Mouse (Mus musculus) heart, embryonic 14.5 days (tissue): ENCODE data around the gene Mthfs. TPM values are rescaled to one million over a fixed set of nuclear protein-coding genes. Genes with fewer than 3 reads are reported as not detected.
"Not testable (repeated sequence)": the region's sequence is repeated elsewhere in the genome, so short reads cannot be mapped to it uniquely, and the experiment has no call there.

Source experiments
- ATAC-seq: fragments of 200-750 bp; cut with Nextera tagmentation; 2 replicates; pipeline ENCODE4 v1.8.0; 2017; ENCODE audit warnings: low read depth, moderate TSS enrichment; ENCODE audit not compliant: insufficient number of reproducible peaks, insufficient read depth, low FRiP score
- H3K27ac ChIP-seq, 2 experiments: fragments of 200-500 bp in 1 of 2; fragments of 300-500 bp in 1 of 2; sonication (generic) in 1 of 2; replicated peaks in 1 of 2; 2 replicates each; pipeline ENCODE4 v1.5.1; 2012 to 2014; ENCODE audit warnings: low read depth in 2 of 2, low read length in 2 of 2, control low read depth in 1 of 2, mild to moderate bottlenecking in 1 of 2, mixed read lengths in 1 of 2; ENCODE audit not compliant: control insufficient read depth in 1 of 2, insufficient read depth in 1 of 2
- H3K27me3 ChIP-seq: fragments of 300-500 bp; sonication (generic); 2 replicates; pipeline ENCODE4 v1.6.1; 2014; ENCODE audit warnings: mild to moderate bottlenecking, low read length, control low read depth; ENCODE audit not compliant: control insufficient read depth, insufficient read depth
- H3K36me3 ChIP-seq: fragments of 300-500 bp; sonication (generic); 2 replicates; pipeline ENCODE4 v1.6.1; 2014; ENCODE audit warnings: mild to moderate bottlenecking, control low read depth, low read length, mixed read lengths; ENCODE audit not compliant: control insufficient read depth, insufficient read depth
- H3K4me1 ChIP-seq, 2 experiments: fragments of 200-500 bp in 1 of 2; fragments of 300-500 bp in 1 of 2; sonication (generic) in 1 of 2; 2 replicates each; pipeline ENCODE4 v1.6.1; 2012 to 2014; ENCODE audit warnings: low read length in 2 of 2, control low read depth in 1 of 2, mixed read lengths in 1 of 2; ENCODE audit not compliant: control insufficient read depth in 2 of 2, insufficient read depth in 2 of 2
- H3K4me2 ChIP-seq: fragments of 300-500 bp; sonication (generic); 2 replicates; pipeline ENCODE4 v1.6.1; 2014; ENCODE audit warnings: mild to moderate bottlenecking, low read length
- H3K4me3 ChIP-seq, 2 experiments: fragments of 200-500 bp in 1 of 2; fragments of 300-500 bp in 1 of 2; sonication (generic) in 1 of 2; 2 replicates each; pipeline ENCODE4 v1.5.1; 2012 to 2014; ENCODE audit warnings: low read length in 2 of 2, mild to moderate bottlenecking in 2 of 2, control low read depth in 1 of 2, low read depth in 1 of 2, moderate library complexity in 1 of 2; ENCODE audit not compliant: control insufficient read depth in 1 of 2, insufficient read depth in 1 of 2
- H3K9ac ChIP-seq: fragments of 300-500 bp; sonication (generic); 2 replicates; pipeline ENCODE4 v1.6.1; 2014; ENCODE audit warnings: mild to moderate bottlenecking, low read length
- H3K9me3 ChIP-seq: fragments of 300-500 bp; sonication (generic); 2 replicates; pipeline ENCODE4 v1.6.1; 2016; ENCODE audit warnings: low read length, control low read depth; ENCODE audit not compliant: control insufficient read depth
- WGBS: fragments of 180-500 bp; shearing (Covaris S2); extraction: QIAGEN DNeasy Blood & Tissue Kit; methylation state at CpG from one replicate; pipeline ENCODE4 v1.1.7; 2014; 5-methylcytosine and 5-hydroxymethylcytosine counted together
- polyA plus RNA-seq: library from polyadenylated mRNA; unstranded; fragments of >200 nt; fragmentation: Nextera tagmentation; extraction: Ambion mirVana; gene quantifications from 2 replicates; pipeline ENCODE4 v1.2.1, GENCODE M21; 2014

The Mthfs gene
- polyA plus RNA-seq, 1 experiment from 2014 or later = 20.6 TPM

GRCm38 (mm10) chr9:89220704-89221287 lies 10.3 kb downstream of the Mthfs start:
- H3K27ac ChIP-seq = not testable (repeated sequence)

GRCm38 (mm10) chr9:89226071-89226470 lies 15.6 kb downstream of the Mthfs start:
- no peak for ATAC-seq
- Histone ChIP-seq H3K4me1 (no peaks in the 10 kb centered on the region), H3K27me3 (no peaks in the 10 kb centered on the region), H3K9ac (no peak overlapping the region), H3K4me2 (no peak overlapping the region), H3K4me3 (no peak overlapping the region), H3K9me3 (no peaks in the 10 kb centered on the region), H3K27ac (no peak overlapping the region), H3K36me3 (no peaks in the 10 kb centered on the region)
- WGBS = 51% methylated on average over 4 of the region's 4 CpGs

More at GRCm38 (mm10) chr9:89220704-89221287, 10.3 kb downstream of the Mthfs start:
- not testable (repeated sequence) for H3K9me3 ChIP-seq, H3K4me1 ChIP-seq, H3K9ac ChIP-seq, H3K4me2 ChIP-seq, ATAC-seq, H3K36me3 ChIP-seq, H3K4me3 ChIP-seq, H3K27me3 ChIP-seq
- WGBS = 86% methylated on average over 6 of the region's 6 CpGs

- Histone ChIP-seq H3K36me3 (no peaks in the 10 kb centered on the region), H3K9ac (no peak overlapping the region), H3K4me3 (no peak overlapping the region), H3K9me3 (no peaks in the 10 kb centered on the region), H3K27ac (no peak overlapping the region), H3K4me2 (no peak overlapping the region), H3K4me1 (no peaks in the 10 kb centered on the region), H3K27me3 (no peaks in the 10 kb centered on the region)
- 85% methylated on average over 7 of the region's 7 CpGs for WGBS
- ATAC-seq = no peak
Observed at GRCm38 (mm10) chr9:89228122-89228521, 17.6 kb downstream of the Mthfs start.

GRCm38 (mm10) chr9:89230897-89231497 lies 20.5 kb downstream of the Mthfs start:
- H3K27me3 ChIP-seq, H3K4me3 ChIP-seq, H3K9me3 ChIP-seq, H3K4me2 ChIP-seq, H3K9ac ChIP-seq, H3K27ac ChIP-seq, ATAC-seq, H3K4me1 ChIP-seq, H3K36me3 ChIP-seq: not testable (repeated sequence)
- 68% methylated on average over 1 of the region's 2 CpGs for WGBS

GRCm38 (mm10) chr9:89237131-89237530 lies 26.7 kb downstream of the Mthfs start:
- H3K27ac ChIP-seq, H3K9me3 ChIP-seq, ATAC-seq, H3K4me3 ChIP-seq, H3K4me1 ChIP-seq, H3K9ac ChIP-seq, H3K36me3 ChIP-seq, H3K4me2 ChIP-seq, H3K27me3 ChIP-seq: not testable (repeated sequence)
- WGBS = 82% methylated on average over 4 of the region's 4 CpGs

GRCm38 (mm10) chr9:89238976-89239505 lies 28.6 kb downstream of the Mthfs start:
- not testable (repeated sequence) for H3K27ac ChIP-seq, ATAC-seq, H3K27me3 ChIP-seq, H3K4me1 ChIP-seq, H3K9ac ChIP-seq, H3K4me3 ChIP-seq, H3K36me3 ChIP-seq, H3K4me2 ChIP-seq, H3K9me3 ChIP-seq
- 70% methylated on average over 4 of the region's 5 CpGs for WGBS

GRCm38 (mm10) chr9:89240516-89241019 lies 30.1 kb downstream of the Mthfs start:
- H3K4me2 ChIP-seq, ATAC-seq, H3K36me3 ChIP-seq, H3K4me1 ChIP-seq, H3K27ac ChIP-seq, H3K27me3 ChIP-seq, H3K4me3 ChIP-seq, H3K9me3 ChIP-seq, H3K9ac ChIP-seq: not testable (repeated sequence)
- WGBS = 76% methylated on average over 3 of the region's 3 CpGs
